Mouse (Mus musculus) hindbrain, postnatal 0 days (tissue): Measurements from ENCODE around the gene Gm45233. TPM values are rescaled to one million over a fixed set of nuclear protein-coding genes. Genes with fewer than 3 reads are reported as not detected.
A peak's percentile ranks its signal among the peaks of the same experiment; 100 is the strongest.

ENCODE experiments used
- ATAC-seq: fragments of 200-750 bp; cut with Nextera tagmentation; 2 replicates; pipeline ENCODE4 v1.8.0; 2017; ENCODE audit warnings: mild to moderate bottlenecking, moderate TSS enrichment, moderate library complexity
- DNase-seq: peaks from one replicate; pipeline ENCODE4 v3.0.0-alpha.2; 2015; ENCODE audit warnings: low spot score
- H3K27ac ChIP-seq: fragments of 300-500 bp; sonication (generic); 2 replicates; pipeline ENCODE4 v1.5.1; 2014; ENCODE audit warnings: mild to moderate bottlenecking
- H3K27me3 ChIP-seq: fragments of 300-500 bp; sonication (generic); 2 replicates; pipeline ENCODE4 v1.6.1; 2014; ENCODE audit warnings: low read length, mixed read lengths; ENCODE audit not compliant: insufficient read depth
- H3K36me3 ChIP-seq: fragments of 300-500 bp; sonication (generic); 2 replicates; pipeline ENCODE4 v1.6.1; 2014; ENCODE audit warnings: low read length, mixed read lengths; ENCODE audit not compliant: insufficient read depth
- H3K4me1 ChIP-seq: fragments of 300-500 bp; sonication (generic); 2 replicates; pipeline ENCODE4 v1.6.1; 2014; ENCODE audit warnings: antibody characterized with exemption, low read length, mixed read lengths; ENCODE audit not compliant: insufficient read depth
- H3K4me2 ChIP-seq: fragments of 300-500 bp; sonication (generic); 2 replicates; pipeline ENCODE4 v1.6.1; 2014; ENCODE audit warnings: low read depth, mild to moderate bottlenecking, low read length, moderate library complexity, mixed read lengths
- H3K4me3 ChIP-seq: fragments of 300-500 bp; sonication (generic); 2 replicates; pipeline ENCODE4 v1.5.1; 2014; ENCODE audit warnings: low read length
- H3K9ac ChIP-seq: fragments of 300-500 bp; sonication (generic); replicated peaks from 2 replicates; pipeline ENCODE4 v1.6.1; 2014; ENCODE audit warnings: mild to moderate bottlenecking, low read length, moderate library complexity, mixed read lengths
- H3K9me3 ChIP-seq: fragments of 300-500 bp; sonication (generic); 2 replicates; pipeline ENCODE4 v1.6.1; 2016; ENCODE audit warnings: low read length, mixed read lengths
- CTCF ChIP-seq: IDR thresholded peaks from 2 replicates; pipeline ENCODE4 v1.5.1; 2016; ENCODE audit warnings: antibody characterized with exemption, control low read depth, low read depth
- WGBS: fragments of 180-500 bp; shearing (Covaris S2); extraction: QIAGEN DNeasy Blood & Tissue Kit; methylation state at CpG from one replicate; pipeline ENCODE4 v1.1.7; 2014; 5-methylcytosine and 5-hydroxymethylcytosine counted together
- polyA plus RNA-seq: library from polyadenylated mRNA; unstranded; fragments of >200 nt; fragmentation: Nextera tagmentation; extraction: Ambion mirVana; gene quantifications from 2 replicates; pipeline ENCODE4 v1.2.1, GENCODE M21; 2015
- total RNA-seq: library from RNA; depleted of rRNA; stranded (reverse); fragments of >200 nt; gene quantifications from 2 replicates; pipeline ENCODE4 v1.2.3, GENCODE M21; 2014

The Gm45233 gene
- total and polyA plus RNA-seq, 2 experiments from 2014 or later, result 0.43 to 2.6 TPM

GRCm38 (mm10) chr7:43436341-43437255, 7.3 kb upstream of the Gm45233 start, which contains the start of gene Nkg7:
Gene Nkg7 (plus strand): TSS chr7:43437073.
- DNase-seq (no peak), ATAC-seq (no peak)
- Histone ChIP-seq H3K4me2 (no peak within 1 kb of the TSS), H3K4me3 (no peak within 1 kb of the TSS), H3K4me1 (no peaks in the 10 kb centered on the region), H3K9ac (no peak within 1 kb of the TSS), H3K27ac (no peak within 1 kb of the TSS), H3K27me3 (no peaks in the 10 kb centered on the region), H3K36me3 (no peaks in the 10 kb centered on the region), H3K9me3 (no peaks in the 10 kb centered on the region)
- 78% methylated on average over 10 of the region's 10 CpGs for WGBS
- TF ChIP-seq CTCF, result no peak

DNA sequence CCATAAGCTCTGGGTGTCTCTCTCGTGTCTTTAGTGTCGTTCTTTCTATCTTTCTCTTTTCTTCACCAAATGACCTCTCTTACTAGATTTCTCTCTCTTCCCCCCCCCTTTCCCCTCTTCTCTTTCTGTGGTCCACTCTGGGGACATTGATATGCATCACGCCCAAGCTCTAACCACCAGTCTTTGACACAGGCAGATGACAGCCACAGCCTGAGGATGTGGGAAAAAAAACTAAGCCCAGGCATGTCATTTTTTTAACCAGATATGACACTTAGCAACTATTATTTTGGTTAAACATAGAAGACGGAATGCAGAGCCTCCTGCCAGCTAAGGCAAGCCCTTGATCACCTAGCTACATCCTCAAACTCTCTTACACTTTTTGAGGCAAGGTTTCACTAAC, 5.3 kb upstream of the Gm45233 start:
- 87% methylated on average over 4 of the region's 4 CpGs for WGBS
- Histone ChIP-seq H3K9me3 (no peaks in the 10 kb centered on the region), H3K27me3 (no peaks in the 10 kb centered on the region), H3K4me2 (no peak overlapping the region), H3K27ac (no peak overlapping the region), H3K4me3 (no peak overlapping the region), H3K36me3 (no peaks in the 10 kb centered on the region), H3K4me1 (0 out of 2 replicates have a peak, but pooled peaks cover 3% of the 10 kb centered on the region), H3K9ac (no peak overlapping the region)
- DNase-seq (no peak), ATAC-seq (no peak)
- TF ChIP-seq CTCF, result no peak

- 85% methylated on average over 6 of the region's 6 CpGs for WGBS
- no peak for TF ChIP-seq CTCF
These were observed 3.4 kb upstream of the Gm45233 start, which contains the start of gene Cldnd2 for GRCm38 (mm10) chr7:43440482-43440881. Gene Cldnd2 (plus strand): TSS chr7:43440782.

DNA sequence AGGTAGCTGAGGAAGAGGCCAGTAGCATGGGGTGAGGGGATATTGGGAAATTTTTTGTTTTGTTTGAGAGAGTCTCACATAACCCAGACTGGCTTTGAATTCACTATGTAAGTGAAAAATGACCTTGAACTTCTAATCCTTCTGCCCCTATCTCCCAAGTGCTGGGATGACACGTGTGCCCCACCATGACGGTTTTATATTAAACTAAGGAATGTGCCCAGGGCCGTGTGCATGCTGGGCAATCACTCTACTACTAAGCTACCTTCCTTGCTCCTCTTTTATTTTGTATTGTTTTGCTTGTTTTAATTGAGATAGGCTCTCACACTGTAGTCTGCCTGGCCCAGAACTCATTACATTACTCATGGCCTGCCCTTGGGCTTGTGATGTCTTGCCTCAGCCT, 2.9 kb upstream of the Gm45233 start:
- DNase-seq, result no peak
- ATAC-seq, result no peak

More at GRCm38 (mm10) chr7:43440482-43440881, 3.4 kb upstream of the Gm45233 start, which contains the start of gene Cldnd2:
- DNase-seq, result no peak
- ATAC-seq, result no peak
- Histone ChIP-seq H3K27ac (no peak within 1 kb of the TSS), H3K9me3 (no peaks in the 10 kb centered on the region), H3K27me3 (no peaks in the 10 kb centered on the region), H3K4me2 (no peak within 1 kb of the TSS), H3K4me3 (no peak within 1 kb of the TSS), H3K4me1 (peaks cover 15% of the 10 kb centered on the region; the same call in 1 of the 2 replicates), H3K9ac (no peak within 1 kb of the TSS), H3K36me3 (no peaks in the 10 kb centered on the region)

GRCm38 (mm10) chr7:43442684-43443083, 1.2 kb upstream of the Gm45233 start:
- WGBS, result 10% methylated on average over 9 of the region's 9 CpGs
- peak overlapping the region; percentile 89 for H3K4me2 ChIP-seq
- ATAC-seq (no peak), DNase-seq (peak; percentile 1)
- H3K36me3 ChIP-seq, result no peaks in the 10 kb centered on the region
- peak overlapping the region; percentile 49 for H3K4me3 ChIP-seq
- H3K27me3 ChIP-seq, result no peaks in the 10 kb centered on the region
- TF ChIP-seq CTCF, result no peak
- no peaks in the 10 kb centered on the region for H3K9me3 ChIP-seq
- H3K27ac ChIP-seq, result peak overlapping the region; percentile 92
- H3K4me1 ChIP-seq, result peaks cover 15% of the 10 kb centered on the region; the same call in 1 of the 2 replicates
- H3K9ac ChIP-seq, result peak overlapping the region; percentile 48

More for the DNA sequence above, 2.9 kb upstream of the Gm45233 start:
- no peak overlapping the region for H3K4me2 ChIP-seq
- no peaks in the 10 kb centered on the region for H3K27me3 ChIP-seq
- H3K9ac ChIP-seq, result no peak overlapping the region
- H3K4me1 ChIP-seq, result peaks cover 15% of the 10 kb centered on the region; the same call in 1 of the 2 replicates
- no peaks in the 10 kb centered on the region for H3K36me3 ChIP-seq
- no peaks in the 10 kb centered on the region for H3K9me3 ChIP-seq
- 84% methylated on average over 3 of the region's 3 CpGs for WGBS
- no peak overlapping the region for H3K4me3 ChIP-seq
- no peak overlapping the region for H3K27ac ChIP-seq
- TF ChIP-seq CTCF, result no peak

- Histone ChIP-seq H3K27me3 (no peaks in the 10 kb centered on the region), H3K9me3 (no peaks in the 10 kb centered on the region), H3K4me3 (peak overlapping the region; percentile 49), H3K4me2 (peak overlapping the region; percentile 89), H3K36me3 (no peaks in the 10 kb centered on the region), H3K27ac (peak overlapping the region; percentile 92), H3K4me1 (peaks cover 15% of the 10 kb centered on the region; the same call in 1 of the 2 replicates), H3K9ac (peak overlapping the region; percentile 48)
- no peak for TF ChIP-seq CTCF
- WGBS, result under 1% methylated on average over 36 of the region's 36 CpGs
- ATAC-seq, result peak; percentile 84
- peak; percentile 67 for DNase-seq
These were observed 607 bp upstream of the Gm45233 start for GRCm38 (mm10) chr7:43443126-43443916.
